In the genomic region with DNA sequence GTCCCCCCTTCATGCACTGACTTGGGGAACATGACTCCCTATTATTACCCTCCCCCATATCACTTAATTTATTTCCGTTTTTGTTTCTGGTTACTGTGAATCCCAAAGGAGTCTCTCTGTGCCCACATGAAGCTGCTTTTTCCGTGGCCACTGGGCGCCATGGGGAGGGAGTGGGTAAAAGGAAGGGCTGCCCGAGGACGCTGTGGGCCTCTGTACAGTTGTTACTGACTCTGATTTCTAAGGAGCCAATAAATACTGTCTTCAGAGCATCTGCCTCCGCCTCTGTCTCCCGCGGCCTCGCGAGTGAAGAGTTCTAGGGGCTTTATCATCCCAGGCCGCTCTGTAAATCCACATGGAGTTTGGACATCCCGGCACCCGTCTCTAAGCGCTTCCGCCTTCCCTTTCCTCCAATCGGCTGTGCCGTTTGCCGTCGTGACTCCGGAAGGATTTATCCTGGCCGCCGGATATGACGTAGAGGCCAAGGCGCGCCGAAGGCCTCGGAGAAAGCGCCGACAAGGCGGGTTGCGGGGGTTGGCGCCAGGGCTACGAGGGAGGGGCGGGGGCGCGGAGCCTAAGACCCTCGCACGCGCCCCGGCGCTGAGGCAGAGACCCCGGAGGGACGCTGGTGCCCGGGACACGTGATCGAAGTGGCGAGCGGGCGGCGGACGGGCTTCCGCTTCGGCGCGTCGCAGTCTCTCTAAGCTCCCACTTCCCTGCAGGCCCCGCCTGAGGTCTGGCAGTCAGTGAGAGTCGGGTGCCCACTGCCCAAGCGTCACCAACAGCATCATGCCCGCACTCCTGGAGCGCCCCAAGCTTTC, we compare ENCODE assay signal across 8 mouse cellular contexts. TPM values are rescaled to one million over a fixed set of nuclear protein-coding genes. Genes with fewer than 3 reads are reported as not detected.
DNase-seq lines count a peak whose midpoint lies in the region; ATAC-seq and TF ChIP-seq lines count a peak whose summit lies in the region.

A gene (plus strand): TSS at position 335 of the 818 bp plus-strand sequence.

- under 1% methylated on average over 61 of the region's 61 CpGs for WGBS in cerebellum, adult 2 months
- 2% methylated on average over 51 of the region's 61 CpGs for WGBS in forebrain, postnatal 0 days
- 1% methylated on average over 61 of the region's 61 CpGs for WGBS in lung, adult 2 months

- H3K9ac ChIP-seq in forebrain, postnatal 0 days = peak within 1 kb of the TSS; percentile 86

- ATAC-seq in forebrain, postnatal 0 days = peak; percentile 97
- ATAC-seq in neutrophil, adult 5-6 weeks (ENCODE audit: extremely low read depth, insufficient number of reproducible peaks, low FRiP score, poor library complexity, severe bottlenecking) = peak; percentile 89

- H3K4me3 ChIP-seq in cerebellum, adult 2 months (replicated peaks; ENCODE audit: insufficient read depth, low read depth, low read length) = peak within 1 kb of the TSS; percentile 71
- peak within 1 kb of the TSS; percentile 72 for H3K4me3 ChIP-seq in forebrain, postnatal 0 days (ENCODE audit: low read depth, low read length)
- peak within 1 kb of the TSS; percentile 83 for H3K4me3 ChIP-seq in layer of hippocampus, adult 2 months
- peak within 1 kb of the TSS; percentile 88 for H3K4me3 ChIP-seq in lung, adult 2 months (replicated peaks; ENCODE audit: extremely low read depth, low read depth, low read length)

- H3K4me1 ChIP-seq in cerebellum, adult 2 months (ENCODE audit: control insufficient read depth, insufficient read depth, low read length) = peaks cover 5% of the 10 kb centered on the region; the same call in 1 of the 2 replicates
- H3K4me1 ChIP-seq in forebrain, postnatal 0 days (ENCODE audit: insufficient read depth) = peaks cover 5% of the 10 kb centered on the region; the same call in 1 of the 2 replicates
- H3K4me1 ChIP-seq in lung, adult 2 months (ENCODE audit: control insufficient read depth, insufficient read depth, low read length) = peaks cover 18% of the 10 kb centered on the region

- TF ChIP-seq POLR2A in cerebellum, adult 2 months (IDR thresholded peaks at IDR 0.05; ENCODE audit: borderline replicate concordance, insufficient read depth, low read length) = peak; percentile 67; the same call in 1 of the 2 replicates
- peak; percentile 50; the same call in 1 of the 2 replicates for TF ChIP-seq POLR2A in lung, adult 2 months (IDR thresholded peaks at IDR 0.05; ENCODE audit: borderline replicate concordance, extremely low read depth, low read depth, low read length)

- peak within 1 kb of the TSS; percentile 70 for H3K27ac ChIP-seq in cerebellum, adult 2 months (ENCODE audit: insufficient read depth, low read length)
- peak within 1 kb of the TSS; percentile 88 for H3K27ac ChIP-seq in forebrain, postnatal 0 days (ENCODE audit: low read depth, low read length)
- peak within 1 kb of the TSS; percentile 99 for H3K27ac ChIP-seq in layer of hippocampus, adult 2 months

- intact Hi-C loops in heart, postnatal 36 days (cut with DNase I) = no loop called here

- H3K4me2 ChIP-seq in forebrain, postnatal 0 days (ENCODE audit: low read depth) = peak within 1 kb of the TSS; percentile 99

- no peak for TF ChIP-seq CTCF in cerebellum, adult 2 months (IDR thresholded peaks at IDR 0.05; ENCODE audit: borderline replicate concordance, insufficient read depth, low read depth, low read length)
- no peak for TF ChIP-seq CTCF in forebrain, postnatal 0 days (IDR thresholded peaks at IDR 0.05; ENCODE audit: low read depth)
- no peak for TF ChIP-seq CTCF in layer of hippocampus, adult 2 months (conservative IDR thresholded peaks at IDR 0.05)
- no peak for TF ChIP-seq CTCF in lung, adult 2 months (IDR thresholded peaks at IDR 0.05; ENCODE audit: insufficient read depth, low read length)

- DNase-seq in MEL-GATA-1-ER (ENCODE audit: extremely low read depth, low read depth) = peak; percentile 86
- DNase-seq in cerebellum, adult 2 months = peak; percentile 94 to 96
- peak; percentile 97 for DNase-seq in forebrain, postnatal 0 days
- peak; percentile 93 to 94 for DNase-seq in heart, postnatal 36 days
- peak; percentile 92 to 93 for DNase-seq in layer of hippocampus, adult 2 months (ENCODE audit: low spot score in 2 of 2)
- DNase-seq in lung, adult 2 months = peak; percentile 92
- peak; percentile 94 for DNase-seq in testis, postnatal 14 days (ENCODE audit: low spot score)

- H3K9me3 ChIP-seq in forebrain, postnatal 0 days (ENCODE audit: low read length) = no peaks in the 10 kb centered on the region

- H3K27me3 ChIP-seq in cerebellum, adult 2 months (ENCODE audit: control insufficient read depth, insufficient read depth, low read length) = no peaks in the 10 kb centered on the region
- no peaks in the 10 kb centered on the region for H3K27me3 ChIP-seq in forebrain, postnatal 0 days (ENCODE audit: insufficient read depth, low read length)

- H3K36me3 ChIP-seq in forebrain, postnatal 0 days (ENCODE audit: insufficient read depth) = peaks cover 87% of the 10 kb centered on the region

RNA-seq across cellular contexts. Expression of the gene that starts here (rescaled TPM):
- polyA plus RNA-seq in cerebellum, adult 2 months (2012; rRNA removed) = 78.9 and 87.5 TPM in 2 replicates
- total RNA-seq in forebrain, postnatal 0 days (2014; rRNA removed) = 44.4 and 48.0 TPM in 2 replicates
- 64.9 and 67.1 TPM in 2 replicates for polyA plus RNA-seq in forebrain, postnatal 0 days (2015; fragmentation: Nextera tagmentation; extraction: Ambion mirVana)
- total RNA-seq in heart, postnatal 36 days (2021) = 10 to 100 TPM; 28.2 to 32.1 TPM
- total RNA-seq in layer of hippocampus, adult 2 months (2021) = 10 to 100 TPM; 35.6 to 41.5 TPM
- polyA plus RNA-seq in lung, adult 2 months (2012; rRNA removed) = 104 and 112 TPM in 2 replicates
- total RNA-seq in neutrophil, adult 5-6 weeks (2017) = 103 TPM in 2 replicates

Comparison
In these comparisons a context has a peak if more than half of its experiments do, and no peak if none do; other contexts are left out.
1. Peak in every context shown above with its lines: DNase-seq, ATAC-seq, H3K4me3 ChIP-seq and H3K27ac ChIP-seq.